Mouse (Mus musculus): Measurements from ENCODE around the gene Col19a1.

Gene Col19a1

DNA sequence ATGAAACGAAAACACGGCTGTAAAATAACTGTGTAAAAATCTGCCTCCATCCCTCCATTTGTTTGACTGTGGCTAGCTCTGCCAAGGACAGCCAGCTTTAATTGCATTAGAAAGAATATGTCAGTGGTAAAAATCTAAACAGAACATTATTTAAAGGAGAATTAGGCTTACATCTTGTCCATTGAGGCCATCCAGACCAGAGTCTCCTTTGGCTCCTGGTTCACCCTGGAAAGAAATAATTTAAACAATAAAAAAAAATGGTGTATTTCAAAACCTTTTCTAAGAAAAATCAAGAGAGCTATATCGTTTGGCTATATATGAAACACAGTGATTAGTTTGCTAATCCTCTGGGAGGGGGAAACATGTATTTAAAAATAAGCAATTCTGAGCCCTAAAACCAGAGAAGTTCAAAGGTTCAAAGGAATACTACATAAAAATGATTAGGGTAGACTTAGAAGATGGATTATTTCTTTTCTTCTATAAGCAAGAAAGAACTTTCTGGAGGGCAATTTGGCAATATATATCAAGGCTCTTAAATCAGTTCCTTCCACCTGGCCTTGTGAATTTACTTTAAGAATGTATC lies 125.9 kb downstream of the Col19a1 start:
- in situ Hi-C loops (cut with MboI) = no loop called here

DNA sequence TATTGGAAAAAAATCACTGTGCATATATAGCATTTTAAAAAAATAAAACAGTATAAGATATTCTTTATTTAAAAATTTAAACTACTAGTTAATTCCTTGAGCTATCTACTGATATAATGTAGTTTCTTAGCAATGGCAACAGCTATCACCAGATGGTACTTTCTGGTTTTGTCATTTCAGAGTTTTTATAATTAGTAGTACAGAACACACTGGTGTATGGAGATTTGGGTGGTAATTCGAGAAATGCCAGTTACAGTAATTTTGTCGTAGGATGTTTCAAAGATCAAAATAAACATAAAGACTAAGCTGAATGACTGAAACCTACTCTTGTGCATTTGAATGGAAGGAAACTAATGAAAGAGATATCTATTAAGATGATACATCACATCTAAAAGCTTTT lies 129.3 kb downstream of the Col19a1 start:
- in situ Hi-C loops (cut with MboI) = no loop called here

- in situ Hi-C loops (cut with MboI) = no loop called here
Observed at GRCm38 (mm10) chr1:24452572-24453269, 134.6 kb downstream of the Col19a1 start.

DNA sequence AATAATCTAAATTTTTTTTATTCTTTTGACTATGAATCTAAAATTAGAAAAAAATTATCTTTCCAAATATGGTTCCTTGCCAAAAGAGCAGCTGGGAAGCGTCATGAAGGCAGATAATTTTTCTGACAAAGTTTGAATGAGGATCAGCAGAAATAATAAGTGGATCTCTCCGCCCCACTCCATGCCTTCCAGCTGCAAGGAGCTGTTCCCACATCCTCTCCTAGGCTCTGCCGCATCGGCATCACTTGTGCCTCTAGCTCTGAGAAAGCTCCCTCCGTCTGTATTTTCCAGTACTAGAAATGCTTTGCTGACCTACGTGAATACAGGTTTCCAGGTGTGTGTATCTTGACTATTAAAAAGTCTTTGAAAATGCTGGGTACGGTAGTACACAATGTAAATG lies 135.1 kb downstream of the Col19a1 start:
- in situ Hi-C loops (cut with MboI) = no loop called here

DNA sequence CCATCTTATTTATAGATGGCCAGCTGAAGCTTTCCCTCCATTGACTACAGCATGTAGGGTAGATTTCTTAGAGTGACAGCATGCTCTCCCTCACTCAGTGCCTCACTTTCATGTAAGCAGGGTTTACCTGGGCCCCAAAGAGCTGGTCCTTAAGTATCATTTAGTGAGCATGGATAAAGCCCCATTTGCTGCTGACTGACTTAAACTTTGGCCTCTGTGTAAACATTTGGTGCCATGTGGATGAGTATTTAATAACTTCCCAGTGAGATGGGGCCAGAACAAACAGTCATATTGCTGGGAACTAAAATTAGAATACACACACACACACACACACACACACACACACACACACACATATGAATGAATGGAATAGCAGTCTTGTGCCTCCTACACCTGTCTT lies 149.8 kb downstream of the Col19a1 start:
- in situ Hi-C loops (cut with MboI) = no loop called here

DNA sequence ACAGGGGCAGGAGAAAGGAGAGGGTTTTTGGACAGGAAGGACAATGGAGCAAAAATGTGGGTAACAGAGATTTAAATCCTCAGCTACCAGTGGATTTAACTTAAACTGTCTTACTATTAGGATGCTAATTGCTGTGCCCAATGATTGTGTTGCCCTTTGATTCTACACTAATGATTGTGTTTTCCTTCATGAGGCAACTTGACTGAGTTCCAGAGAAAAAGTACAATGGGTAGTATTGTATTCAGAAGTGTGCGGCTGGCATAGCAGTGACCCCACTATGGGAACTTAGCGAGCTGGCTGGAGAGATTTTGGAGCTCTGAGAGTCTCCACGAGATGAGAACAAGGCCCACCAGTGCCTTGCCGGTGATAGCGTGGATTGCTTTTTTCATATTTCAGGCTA lies 159.0 kb downstream of the Col19a1 start:
- in situ Hi-C loops (cut with MboI) = no loop called here

DNA sequence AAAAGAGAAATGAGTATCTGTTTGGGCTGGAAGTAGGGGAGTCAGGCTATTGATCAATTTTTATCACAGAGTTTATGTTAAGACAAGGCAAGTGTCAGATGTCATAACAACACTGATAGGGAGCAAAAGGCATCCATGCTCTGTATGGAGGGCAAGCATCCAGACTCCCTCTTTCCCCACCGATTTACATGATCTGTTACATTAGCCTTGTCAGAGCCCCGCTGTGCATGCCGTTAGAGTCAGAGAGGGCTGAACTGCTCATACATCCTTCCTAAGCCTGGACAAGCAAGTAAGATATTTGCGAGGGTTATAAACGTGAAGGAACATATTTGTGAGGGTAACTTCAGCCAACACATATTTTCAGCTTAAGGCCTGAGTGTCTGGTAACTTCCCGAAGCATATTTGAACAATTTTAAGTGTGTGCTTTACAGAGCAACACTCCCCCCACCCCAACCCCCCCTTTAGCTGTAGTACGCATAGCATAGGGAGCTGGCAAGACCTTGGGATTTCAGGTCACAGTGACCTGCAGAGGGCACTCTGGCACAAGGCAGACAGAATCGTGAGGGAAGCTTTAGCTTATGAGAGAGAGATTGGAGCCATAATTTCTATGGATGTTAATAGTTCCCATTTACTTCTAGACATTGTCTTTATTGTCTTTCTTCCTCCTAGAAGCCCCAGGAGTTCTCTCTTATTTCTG lies 209.0 kb downstream of the Col19a1 start:
- in situ Hi-C loops (cut with MboI) = no loop called here

DNA sequence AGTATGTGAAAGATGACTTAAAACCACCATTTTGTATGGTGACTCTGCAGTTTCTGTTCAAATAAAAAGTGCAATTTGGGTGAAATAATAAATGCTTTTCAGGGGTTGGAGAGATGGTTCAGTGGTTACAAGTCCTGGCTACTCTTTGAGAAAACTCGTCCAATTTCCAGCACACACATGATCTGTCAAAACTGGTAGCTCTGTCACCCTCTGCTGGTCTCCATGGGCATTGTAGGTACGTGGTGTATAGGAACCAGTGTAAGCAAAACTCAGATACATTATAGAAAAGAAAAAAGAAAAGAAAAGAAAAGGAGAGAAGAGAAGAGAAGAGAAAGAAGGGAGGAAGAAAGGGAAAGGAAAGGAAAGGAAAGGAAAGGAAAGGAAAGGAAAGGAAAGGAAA lies 212.4 kb downstream of the Col19a1 start:
- in situ Hi-C loops (cut with MboI) = no loop called here

- in situ Hi-C loops (cut with MboI) = no loop called here
Observed at GRCm38 (mm10) chr1:24373671-24374070, 213.6 kb downstream of the Col19a1 start.

DNA sequence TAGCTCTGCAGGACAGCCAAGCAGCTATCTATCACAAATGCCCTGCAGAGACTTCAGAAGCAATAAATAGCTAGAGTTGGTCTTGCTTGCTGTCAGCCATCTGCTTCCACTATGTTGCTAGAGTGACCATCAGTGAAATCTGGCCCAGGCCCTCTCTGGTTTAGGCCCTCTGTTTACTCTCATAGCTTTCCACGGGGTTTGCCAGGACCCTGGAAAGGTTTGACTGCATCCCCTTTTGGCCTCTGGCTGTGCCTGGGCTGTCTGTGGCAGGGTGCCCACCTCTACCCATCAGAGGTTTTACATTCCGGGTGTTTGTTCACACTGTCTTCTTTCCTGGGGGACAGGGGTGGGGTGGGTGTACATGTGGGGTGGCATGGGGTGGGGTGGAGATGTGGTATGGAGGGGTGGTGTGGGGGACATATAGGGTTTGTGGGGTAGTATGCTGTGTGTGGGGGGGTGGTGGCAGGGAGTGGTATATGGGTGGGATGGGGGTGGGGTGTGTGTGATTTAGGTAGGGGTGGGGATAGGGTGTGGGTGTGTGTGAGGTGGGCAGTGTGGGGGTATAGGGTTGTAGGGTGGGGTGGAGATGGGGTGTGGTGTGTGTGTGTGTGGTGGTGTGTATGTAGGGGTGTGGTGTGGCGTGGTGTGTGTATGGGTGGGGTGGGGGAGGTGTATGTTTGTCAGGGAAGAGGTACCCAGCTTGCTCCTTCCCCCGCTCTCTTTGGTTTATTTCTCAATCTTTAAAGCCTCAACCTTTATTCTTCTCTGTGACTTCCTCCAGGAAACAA lies 214.6 kb downstream of the Col19a1 start:
- in situ Hi-C loops (cut with MboI) = no loop called here

GRCm38 (mm10) chr1:24367570-24368517 lies 219.4 kb downstream of the Col19a1 start:
- in situ Hi-C loops (cut with MboI) = no loop called here

- in situ Hi-C loops (cut with MboI) = no loop called here
Observed at GRCm38 (mm10) chr1:24364775-24365174, 222.5 kb downstream of the Col19a1 start.

DNA sequence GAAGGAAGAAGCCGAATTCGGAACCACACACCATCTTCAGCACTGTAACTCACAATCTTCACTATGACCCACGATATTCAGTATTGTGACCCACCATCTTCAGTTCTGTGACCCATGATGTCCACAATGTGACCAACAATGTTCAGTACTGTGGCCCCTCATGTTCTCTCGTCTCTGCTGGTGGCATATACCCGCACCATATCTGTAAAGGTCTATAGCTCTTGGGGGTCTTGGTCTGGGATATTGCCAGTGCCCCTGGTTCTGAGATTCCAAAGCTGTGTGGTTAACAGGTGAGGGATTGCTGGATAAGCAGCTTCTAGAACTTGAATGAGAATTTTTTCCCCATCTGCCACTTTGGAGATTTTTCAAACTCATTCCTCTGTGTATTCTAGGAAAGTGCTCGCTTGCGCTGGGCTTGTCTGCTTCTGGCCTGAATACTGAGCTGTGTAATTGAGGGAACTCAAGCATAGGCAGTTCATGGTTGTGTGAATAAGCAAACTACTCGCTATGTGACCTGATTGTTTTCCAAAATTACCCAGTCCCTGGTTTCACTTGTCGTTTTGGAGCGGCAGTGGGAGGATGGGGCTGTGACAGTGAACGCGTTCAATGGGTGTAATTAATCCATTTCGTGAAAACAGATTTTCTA lies 225.2 kb downstream of the Col19a1 start:
- in situ Hi-C loops (cut with MboI) = no loop called here

GRCm38 (mm10) chr1:24349462-24350217 lies 237.6 kb downstream of the Col19a1 start:
- in situ Hi-C loops (cut with MboI) = no loop called here

DNA sequence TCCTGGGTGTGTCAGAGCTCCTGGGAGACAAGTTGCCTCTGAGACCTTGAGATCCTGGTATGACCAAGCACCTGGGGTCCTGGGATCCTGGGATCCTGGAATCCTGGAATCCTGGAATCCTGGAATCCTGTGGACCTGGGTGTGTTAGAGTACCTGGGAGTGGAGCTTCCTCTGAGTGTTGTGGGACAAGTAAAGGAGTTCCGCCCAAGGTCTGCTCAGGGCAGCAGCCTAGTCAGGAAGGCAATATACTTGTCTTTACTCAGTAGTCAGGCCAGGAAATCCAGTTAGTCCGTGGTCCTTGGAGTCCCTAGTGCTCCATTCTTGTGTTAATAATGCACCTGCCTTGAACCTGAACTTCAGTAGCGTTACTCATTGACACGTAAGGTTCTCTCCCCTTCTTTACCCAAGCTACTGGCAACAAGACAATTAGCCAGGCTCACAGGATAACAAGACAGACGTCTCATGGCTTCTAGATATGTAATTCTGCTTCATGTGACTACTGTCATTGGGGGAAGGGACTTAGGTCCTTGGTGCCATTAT lies 239.6 kb downstream of the Col19a1 start:
- in situ Hi-C loops (cut with MboI) = no loop called here

- in situ Hi-C loops (cut with MboI) = no loop called here
Observed at GRCm38 (mm10) chr1:24337556-24338275, 249.6 kb downstream of the Col19a1 start.

GRCm38 (mm10) chr1:24336051-24336450 lies 251.2 kb downstream of the Col19a1 start:
- in situ Hi-C loops (cut with MboI) = no loop called here

DNA sequence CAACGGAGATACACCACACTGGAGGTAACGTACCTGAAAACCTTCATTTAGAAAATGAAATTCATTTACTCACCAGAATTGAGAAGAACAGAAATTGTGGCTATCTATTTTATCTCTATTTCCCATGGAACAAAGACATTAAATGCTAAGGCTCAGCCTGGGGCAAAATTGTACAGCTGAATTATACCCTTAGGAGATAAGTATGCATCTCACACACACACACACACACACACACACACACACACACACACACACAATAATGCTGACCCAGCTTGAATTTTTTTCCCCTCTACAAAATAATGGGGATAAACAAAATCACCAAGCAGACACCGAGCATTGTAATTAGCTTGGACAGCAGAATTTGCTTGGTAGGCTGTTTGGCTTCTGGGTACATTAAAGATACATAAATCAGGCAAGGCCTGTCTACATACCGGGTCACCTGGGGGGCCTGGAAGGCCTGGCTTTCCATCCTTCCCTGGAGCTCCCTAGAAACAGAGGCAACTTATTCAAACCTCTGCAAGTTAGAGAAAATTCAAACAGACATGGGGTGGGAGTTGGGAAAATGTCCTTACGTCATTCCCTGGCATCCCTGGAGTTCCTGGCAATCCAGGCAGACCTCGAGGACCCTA lies 270.2 kb downstream of the Col19a1 start:
- in situ Hi-C loops (cut with MboI) = no loop called here

- in situ Hi-C loops (cut with MboI) = no loop called here
Observed at GRCm38 (mm10) chr1:24316490-24316889, 270.8 kb downstream of the Col19a1 start.
